Mouse (Mus musculus) spleen, postnatal 14 days (tissue): ENCODE data around the gene Pigc.
A peak's percentile ranks its signal among the peaks of the same experiment; 100 is the strongest.

Experiments used
- DNase-seq, 2 experiments: peaks; one replicate each; pipeline ENCODE4 v3.0.0; 2021 to 2022; ENCODE audit warnings: low spot score in 2 of 2

Pigc gene

GRCm38 (mm10) chr1:161968589-161969407, at the start of gene Pigc:
Pigc (plus strand) TSS chr1:161969186.
- DNase-seq, result peak; percentile 67 to 82

- DNase-seq, result no peak
Observed at GRCm38 (mm10) chr1:161919594-161919993, 49.4 kb upstream of the Pigc start.

GRCm38 (mm10) chr1:161920475-161921454, 48.2 kb upstream of the Pigc start:
- no peak for DNase-seq

- no peak for DNase-seq
Observed at GRCm38 (mm10) chr1:161921928-161922327, 47.1 kb upstream of the Pigc start.

- DNase-seq, result no peak
Observed at GRCm38 (mm10) chr1:161924321-161924720, 44.7 kb upstream of the Pigc start.

- no peak for DNase-seq
Observed at GRCm38 (mm10) chr1:161925281-161925805, 43.6 kb upstream of the Pigc start.

- no peak for DNase-seq
Observed at GRCm38 (mm10) chr1:161927976-161928375, 41.0 kb upstream of the Pigc start.

- DNase-seq, result no peak
Observed at GRCm38 (mm10) chr1:161931313-161931712, 37.7 kb upstream of the Pigc start.

- no peak for DNase-seq
Observed at GRCm38 (mm10) chr1:161931817-161932216, 37.2 kb upstream of the Pigc start.

- no peak for DNase-seq
Observed at GRCm38 (mm10) chr1:161932286-161932685, 36.7 kb upstream of the Pigc start.

- no peak for DNase-seq
Observed at GRCm38 (mm10) chr1:161942082-161942481, 26.9 kb upstream of the Pigc start.

GRCm38 (mm10) chr1:161951009-161951779, 17.8 kb upstream of the Pigc start:
- no peak for DNase-seq

GRCm38 (mm10) chr1:161952599-161952998, 16.4 kb upstream of the Pigc start:
- no peak for DNase-seq

GRCm38 (mm10) chr1:161955846-161956245, 13.1 kb upstream of the Pigc start:
- no peak for DNase-seq

GRCm38 (mm10) chr1:161957964-161958950, 10.7 kb upstream of the Pigc start:
- DNase-seq, result no peak

- DNase-seq, result no peak
Observed at GRCm38 (mm10) chr1:161962465-161963377, 6.3 kb upstream of the Pigc start.

GRCm38 (mm10) chr1:161967936-161968335, 1.1 kb upstream of the Pigc start:
- no peak for DNase-seq

GRCm38 (mm10) chr1:161970874-161971273, 1.9 kb downstream of the Pigc start:
- DNase-seq, result no peak

GRCm38 (mm10) chr1:161972233-161972632, 3.2 kb downstream of the Pigc start:
- no peak for DNase-seq
